Mouse (Mus musculus): ENCODE measurements at regions not wholly inside any gene's neighbourhood (a gene's known extent, or its start where the extent isn't known, plus 50 kb on each side); places are given as distances from the start of the nearest gene placed in this dataset.
"Not testable (repeated sequence)": the region's sequence is repeated elsewhere in the genome, so short reads cannot be mapped to it uniquely, and the experiment has no call there.

- DNase-seq (ENCODE audit: low spot score in 2 of 2): no peak
Measured at GRCm38 (mm10) chr9:31653788-31654187, 189.5 kb upstream of the Tmem45b start.

- DNase-seq (ENCODE audit: low spot score in 2 of 2): no peak
Measured at GRCm38 (mm10) chr9:31650362-31651130, 186.3 kb upstream of the Tmem45b start.

GRCm38 (mm10) chr9:31649073-31649472 is 184.8 kb upstream of the Tmem45b start:
- no peak for DNase-seq (ENCODE audit: low spot score in 2 of 2)

DNA sequence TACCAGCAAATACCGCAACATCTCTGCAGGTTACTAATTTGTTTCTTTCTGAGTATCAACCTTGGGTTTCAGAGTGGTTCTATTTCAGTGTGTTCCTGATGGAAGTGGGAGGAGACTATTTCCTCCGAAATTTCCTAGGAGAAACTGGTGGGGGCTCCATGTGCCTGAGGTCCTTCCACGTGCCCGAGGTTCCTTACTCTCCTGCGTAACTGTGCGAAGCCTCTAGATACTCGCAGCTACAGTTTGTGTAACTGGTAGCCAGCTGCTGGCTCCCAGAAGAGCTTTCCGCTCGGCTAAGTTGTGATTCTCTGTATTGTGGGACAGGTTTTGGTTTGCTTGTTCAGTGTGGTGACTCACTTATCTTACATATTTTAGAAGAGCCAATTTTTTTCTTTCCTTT is 184.3 kb upstream of the Tmem45b start:
- no peak for DNase-seq (ENCODE audit: low spot score in 2 of 2)

DNA sequence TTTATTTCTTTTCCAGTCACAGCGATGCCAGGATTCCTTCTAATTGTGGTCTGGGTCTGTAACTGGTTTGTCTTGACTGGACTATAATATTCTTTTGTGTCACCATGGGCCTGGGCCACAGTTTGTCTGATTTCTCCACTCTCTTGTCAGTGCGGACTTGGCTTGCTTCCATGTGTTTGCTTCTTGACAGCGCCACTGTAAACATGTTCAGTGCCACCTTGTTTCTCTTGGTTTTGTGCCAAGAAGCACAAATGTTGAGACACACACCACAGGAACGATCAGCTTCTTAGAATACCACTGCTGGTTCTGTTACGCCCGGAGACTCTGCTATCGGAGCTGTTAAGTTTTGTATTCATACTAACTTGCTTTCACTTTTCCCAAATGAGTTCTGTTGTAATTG is 180.9 kb upstream of the Tmem45b start:
- DNase-seq (ENCODE audit: low spot score in 2 of 2): no peak

GRCm38 (mm10) chr9:31644106-31644505 is 179.8 kb upstream of the Tmem45b start:
- no peak for DNase-seq (ENCODE audit: low spot score in 2 of 2)

- no peak for DNase-seq (ENCODE audit: low spot score in 2 of 2)
Measured at GRCm38 (mm10) chr9:31642169-31642568, 177.9 kb upstream of the Tmem45b start.

DNA sequence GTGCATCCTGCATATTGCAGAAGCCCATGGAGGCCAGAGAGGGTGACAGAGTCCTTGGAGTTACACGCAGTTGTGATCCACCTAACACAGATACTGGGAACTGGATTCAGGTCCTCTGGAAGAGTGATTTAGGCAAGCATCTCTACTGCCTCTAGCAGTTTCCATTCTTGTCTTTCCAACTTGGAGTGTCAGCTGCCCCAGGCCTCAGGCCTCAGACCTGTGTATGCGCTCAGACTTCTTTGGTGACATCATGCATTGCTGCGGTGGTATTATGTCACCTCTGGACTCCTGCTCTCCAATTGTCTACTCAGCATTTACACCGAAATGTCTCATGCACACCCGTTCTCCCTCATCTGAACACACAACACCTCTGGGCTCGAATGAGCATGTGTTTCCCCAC is 164.0 kb upstream of the Tmem45b start:
- DNase-seq (ENCODE audit: low spot score in 2 of 2): no peak

- DNase-seq (ENCODE audit: low spot score in 2 of 2): not testable (repeated sequence)
Measured at GRCm38 (mm10) chr9:31621553-31621952, 157.3 kb upstream of the Tmem45b start.

DNA sequence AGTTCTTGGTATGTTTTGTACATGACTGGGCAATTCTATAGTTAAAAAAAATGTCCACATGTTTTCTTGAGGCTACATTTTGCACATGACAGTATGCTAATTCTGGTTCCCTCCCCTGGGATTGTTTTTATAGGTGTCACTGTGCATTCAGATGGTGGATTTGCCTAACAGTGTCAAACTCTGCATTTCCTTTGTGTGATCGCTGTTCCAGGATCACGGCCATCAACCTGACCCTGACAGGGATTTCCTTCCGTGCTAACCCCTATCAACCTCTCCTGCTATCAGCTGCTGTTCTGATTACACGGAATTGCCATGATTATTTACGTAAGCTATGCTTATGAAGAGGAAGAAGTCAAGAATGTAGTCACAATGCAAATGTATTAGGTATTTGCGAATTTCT is 155.1 kb upstream of the Tmem45b start:
- DNase-seq (ENCODE audit: low spot score in 2 of 2): no peak

DNA sequence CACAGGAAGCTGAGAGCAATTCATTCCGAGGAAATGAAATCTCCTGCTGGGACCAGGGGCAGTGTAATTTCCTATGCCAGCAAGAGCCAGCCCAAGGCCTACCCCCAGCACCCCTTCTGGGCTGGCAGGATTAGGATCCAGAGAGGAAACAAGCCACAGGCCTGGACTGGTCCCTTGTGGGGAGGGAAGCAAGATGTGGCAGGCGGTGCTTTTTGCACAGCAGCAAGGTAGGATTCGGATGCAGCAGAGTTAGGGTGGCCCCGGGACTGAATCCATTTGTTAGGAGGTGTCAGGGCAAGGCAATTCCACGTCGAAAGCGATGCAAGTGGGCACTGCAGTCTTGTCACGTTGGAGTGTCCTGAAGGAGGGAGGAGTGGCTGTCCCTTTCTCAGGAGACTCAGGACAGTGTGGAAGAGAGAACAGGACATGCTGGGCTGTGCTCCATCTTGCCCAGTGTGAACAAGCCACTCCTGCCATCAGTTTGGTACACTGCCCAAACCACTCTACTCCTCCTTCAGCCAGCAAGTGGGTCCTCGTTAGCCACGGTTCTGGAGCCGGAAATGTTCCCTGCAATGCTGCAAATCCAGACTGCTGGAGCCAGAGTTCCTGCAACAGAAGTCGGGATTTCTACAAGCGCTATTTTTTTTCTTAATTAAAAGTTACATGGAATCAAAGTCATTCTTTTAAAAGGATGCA is 150.1 kb upstream of the Tmem45b start:
- no peak for DNase-seq (ENCODE audit: low spot score in 2 of 2)

DNA sequence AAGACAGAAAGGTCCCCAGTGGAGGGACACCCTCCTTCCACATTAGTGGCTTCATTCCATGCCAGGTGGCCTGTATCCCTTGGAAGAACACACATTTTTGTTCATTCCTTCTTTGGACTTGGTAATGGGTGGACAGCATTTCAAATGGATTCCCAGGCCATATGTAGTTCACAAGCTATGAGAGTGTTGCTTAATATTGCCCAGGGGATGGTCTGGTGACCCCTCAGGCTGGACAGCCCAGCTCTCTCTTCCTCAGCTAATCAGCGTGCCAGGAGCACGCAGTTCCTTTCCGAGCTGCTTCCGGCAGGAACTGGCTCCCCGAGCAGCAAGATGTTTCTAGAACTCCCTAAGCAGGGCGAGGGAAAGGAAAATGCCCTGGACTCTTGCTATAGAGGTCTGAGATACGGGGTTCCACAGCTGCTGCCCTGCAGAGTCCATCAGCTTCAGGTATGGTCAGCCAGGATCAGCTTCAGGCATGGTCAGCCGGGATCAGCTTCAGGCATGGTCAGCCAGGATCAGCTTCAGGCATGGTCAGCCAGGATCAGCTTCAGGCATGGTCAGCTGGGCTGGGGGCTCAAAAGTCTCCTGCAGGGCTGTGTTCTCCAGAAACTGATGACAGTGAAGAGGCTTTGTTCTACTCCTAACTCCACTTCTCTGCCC is 146.9 kb upstream of the Tmem45b start:
- DNase-seq (ENCODE audit: low spot score in 2 of 2): no peak

DNA sequence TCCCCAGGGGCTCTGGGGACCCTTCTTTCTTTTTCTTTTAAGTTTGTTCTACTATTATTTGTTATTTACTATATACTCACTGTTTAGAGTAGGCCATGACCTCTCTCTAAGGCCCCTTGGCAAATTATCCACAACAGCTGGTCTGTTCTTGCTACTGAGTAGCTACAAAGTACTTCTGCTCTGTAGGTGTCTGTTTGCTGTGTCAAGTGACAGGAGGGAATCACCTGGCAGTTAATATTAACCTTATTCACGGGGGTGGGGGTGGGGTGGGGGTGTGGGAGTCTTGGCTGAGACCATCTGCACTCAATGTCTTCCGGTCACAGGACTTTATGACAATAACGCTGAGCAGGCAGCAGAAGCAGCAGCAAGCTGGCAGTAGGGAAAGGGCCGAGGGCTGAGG is 146.4 kb upstream of the Tmem45b start:
- no peak for DNase-seq (ENCODE audit: low spot score in 2 of 2)

DNA sequence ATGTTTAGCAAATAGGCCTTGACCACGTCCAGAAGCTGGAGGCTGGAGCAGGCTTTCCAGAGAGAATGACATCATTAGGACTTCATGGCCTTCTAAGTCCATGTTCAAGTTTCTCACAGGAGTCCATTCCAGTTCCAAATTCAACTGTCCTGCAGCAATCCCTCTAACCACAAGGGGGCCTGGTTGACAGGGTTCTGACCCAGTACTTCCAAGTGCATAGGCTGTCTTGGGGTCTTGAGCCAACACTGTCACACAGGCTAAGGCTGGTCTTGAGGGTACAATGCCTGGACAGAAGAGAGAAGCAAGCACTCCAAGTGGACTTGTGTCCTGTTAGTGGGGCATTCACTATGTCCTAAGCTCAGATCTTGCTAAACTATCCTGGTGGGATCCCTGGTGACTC is 145.9 kb upstream of the Tmem45b start:
- peak in 1 of 2 experiments; percentile 10 for DNase-seq (ENCODE audit: low spot score in 2 of 2)

GRCm38 (mm10) chr9:31609731-31610130 is 145.5 kb upstream of the Tmem45b start:
- no peak for DNase-seq (ENCODE audit: low spot score in 2 of 2)

- no peak for DNase-seq (ENCODE audit: low spot score in 2 of 2)
Measured at GRCm38 (mm10) chr9:31608084-31608870, 144.0 kb upstream of the Tmem45b start.

GRCm38 (mm10) chr9:31606936-31607335 is 142.7 kb upstream of the Tmem45b start:
- DNase-seq (ENCODE audit: low spot score in 2 of 2): no peak

DNA sequence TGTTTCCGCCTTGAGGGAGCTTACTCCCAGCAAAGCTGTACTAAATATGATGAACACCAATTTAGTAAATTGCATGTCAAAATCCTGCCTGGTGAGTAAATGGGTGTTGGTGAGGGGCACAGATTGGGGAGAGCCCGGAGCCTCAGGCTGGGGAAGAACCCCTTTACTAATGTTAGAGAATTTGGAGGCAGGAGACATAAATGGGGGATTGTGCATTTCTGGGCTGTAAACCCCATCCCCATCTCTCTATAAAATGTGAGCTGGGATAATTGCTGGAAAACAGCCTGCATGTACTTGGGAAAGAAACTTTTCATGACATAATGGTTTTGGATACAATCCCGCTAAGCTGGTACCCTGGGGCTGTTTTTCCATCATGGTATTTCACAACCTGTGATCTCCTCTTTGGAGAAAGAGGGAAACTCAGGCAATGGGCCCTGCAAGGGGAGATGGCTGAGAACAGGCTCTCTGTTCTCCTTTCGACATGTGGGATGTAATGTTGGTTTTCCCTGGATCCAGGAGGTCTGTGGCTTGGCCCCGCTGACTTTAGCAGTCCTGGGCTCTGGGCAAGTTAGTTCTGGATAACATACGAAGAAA is 140.3 kb upstream of the Tmem45b start:
- no peak for DNase-seq (ENCODE audit: low spot score in 2 of 2)

GRCm38 (mm10) chr9:31602707-31603106 is 138.4 kb upstream of the Tmem45b start:
- no peak for DNase-seq (ENCODE audit: low spot score in 2 of 2)

DNA sequence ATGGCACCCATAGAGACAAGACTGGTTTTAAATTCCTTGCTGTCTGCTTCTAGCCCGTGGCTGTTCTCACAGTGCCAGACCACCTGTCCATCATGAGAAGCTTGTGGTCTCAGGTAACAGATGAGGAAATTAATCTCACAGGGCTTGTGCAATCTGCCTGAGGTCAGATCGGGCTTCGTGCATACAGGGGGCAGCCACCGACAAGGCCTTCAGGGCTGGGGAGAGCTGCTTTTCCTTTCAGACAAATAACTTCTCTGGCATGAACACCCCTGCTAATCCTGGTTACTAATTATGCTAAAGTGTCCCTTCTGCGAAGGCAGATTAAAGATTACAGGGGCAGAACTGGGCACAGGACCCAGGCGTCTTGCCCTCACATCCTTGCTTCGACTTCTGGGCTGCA is 130.8 kb upstream of the Tmem45b start:
- DNase-seq (ENCODE audit: low spot score in 2 of 2): no peak

DNA sequence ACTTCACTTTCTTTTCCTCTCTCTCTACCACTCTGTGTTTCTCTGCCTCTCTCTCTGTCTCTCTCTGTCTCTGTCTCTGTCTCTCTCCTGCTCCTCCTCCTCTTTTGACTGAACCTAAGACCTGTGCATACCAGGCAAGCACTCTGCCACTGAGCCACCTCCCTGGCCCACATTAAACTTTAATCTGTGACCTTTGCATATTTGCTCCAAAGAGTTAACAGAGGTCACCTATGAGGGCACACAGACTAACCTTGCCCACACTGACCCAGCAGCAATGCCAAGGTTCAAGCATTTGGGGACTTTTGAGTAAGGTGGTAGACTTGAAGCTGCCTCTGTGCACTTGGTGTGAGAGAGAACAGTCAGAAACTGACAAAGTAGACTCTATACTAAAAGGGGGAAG is 123.4 kb upstream of the Tmem45b start:
- no peak for DNase-seq (ENCODE audit: low spot score in 2 of 2)
